Mouse (Mus musculus): Measurements from ENCODE around the gene Vps54. TPM values are rescaled to one million over a fixed set of nuclear protein-coding genes. Genes with fewer than 3 reads are reported as not detected.
"Not testable (repeated sequence)": the region's sequence is repeated elsewhere in the genome, so short reads cannot be mapped to it uniquely, and the experiment has no call there.

Vps54 gene
- polyA plus RNA-seq, 1 experiment from 2014 or later: 16.6 TPM

DNA sequence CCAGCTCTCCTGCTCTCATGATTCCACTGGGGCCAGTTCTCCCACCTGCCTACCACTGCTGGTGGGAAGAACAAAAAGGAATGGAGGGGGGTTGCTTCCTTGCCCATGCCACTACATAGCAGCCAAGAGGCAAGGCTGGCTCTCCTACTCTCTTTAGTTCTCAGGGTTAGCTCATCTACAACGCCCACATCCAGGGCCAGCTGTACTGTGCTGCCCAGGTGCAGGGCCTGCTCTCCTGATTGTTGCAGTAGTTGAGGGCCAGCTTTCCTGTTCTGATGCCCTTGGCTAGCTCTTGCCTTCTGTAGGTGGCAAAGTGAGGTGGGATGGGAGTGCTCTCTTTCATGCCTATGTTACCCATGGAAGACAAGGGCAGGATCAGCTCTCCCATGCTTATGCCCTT lies 8.9 kb downstream of the Vps54 start:
- Histone ChIP-seq H3K27ac (no peak overlapping the region), H3K4me1 (no peaks in the 10 kb centered on the region)

DNA sequence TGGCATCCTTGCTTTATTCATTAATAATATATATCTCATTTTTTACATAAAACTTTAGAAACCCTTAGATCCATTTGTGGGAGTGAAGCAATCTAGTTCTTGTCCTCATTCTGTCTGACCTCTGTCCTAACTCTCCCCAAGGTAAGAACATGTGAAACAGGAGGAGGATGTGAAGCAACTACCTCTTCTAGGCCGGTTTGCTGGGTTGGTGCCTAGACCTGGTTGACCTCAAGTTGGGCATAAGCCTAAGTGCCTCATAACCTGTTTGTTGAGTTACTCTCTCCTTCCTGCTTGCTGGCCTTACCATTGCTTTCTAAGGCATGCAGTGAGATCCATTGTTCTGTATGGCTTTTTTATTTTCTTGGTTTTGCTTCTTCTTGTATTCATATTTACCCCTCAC lies 11.3 kb downstream of the Vps54 start:
- Histone ChIP-seq H3K27me3 (replicated peaks) (no peaks in the 10 kb centered on the region), H3K4me2 (replicated peaks) (no peak overlapping the region), H3K9ac (no peak overlapping the region), H3K27ac (no peak overlapping the region), H3K9me3 (no peaks in the 10 kb centered on the region), H3K36me3 (peaks cover 5% of the 10 kb centered on the region; the same call in 1 of the 2 replicates), H3K4me3 (no peak overlapping the region), H3K4me1 (no peaks in the 10 kb centered on the region)
- ATAC-seq (ENCODE audit: low FRiP score, low read depth): no peak
- WGBS: 91% methylated on average over 1 of the region's 1 CpGs

More for the DNA sequence above, 8.9 kb downstream of the Vps54 start:
- 81% methylated on average over 1 of the region's 1 CpGs for WGBS
- H3K36me3 ChIP-seq: peaks cover 5% of the 10 kb centered on the region; the same call in 1 of the 2 replicates
- ATAC-seq (ENCODE audit: low FRiP score, low read depth): no peak
- H3K4me3 ChIP-seq: no peak overlapping the region
- H3K9ac ChIP-seq: no peak overlapping the region
- no peaks in the 10 kb centered on the region for H3K9me3 ChIP-seq
- no peak overlapping the region for H3K4me2 ChIP-seq (replicated peaks)
- H3K27me3 ChIP-seq (replicated peaks): no peaks in the 10 kb centered on the region

DNA sequence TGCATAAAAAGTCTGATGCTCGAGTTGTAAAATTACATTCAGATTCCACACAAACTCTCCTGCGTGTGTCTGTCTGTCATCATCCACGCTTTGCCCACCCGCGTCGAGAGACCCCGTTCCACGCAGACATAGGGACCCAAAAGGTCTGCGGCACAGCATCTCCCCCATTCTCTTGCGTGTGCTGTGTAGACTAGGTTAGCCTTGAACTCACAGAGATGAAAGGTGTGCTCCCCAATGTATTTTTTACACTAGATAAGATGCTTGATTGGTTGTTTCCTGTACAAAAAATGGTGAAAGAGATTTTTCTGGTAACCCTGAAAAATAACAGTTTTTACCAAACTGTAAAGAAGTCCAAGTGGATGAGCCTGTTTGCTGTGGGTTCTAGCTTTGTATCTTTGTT lies 19.5 kb downstream of the Vps54 start:
- not testable (repeated sequence) for H3K27ac ChIP-seq; H3K4me3 ChIP-seq; ATAC-seq (ENCODE audit: low FRiP score, low read depth); H3K9ac ChIP-seq; H3K36me3 ChIP-seq; H3K9me3 ChIP-seq; H3K4me1 ChIP-seq; H3K4me2 ChIP-seq (replicated peaks); H3K27me3 ChIP-seq (replicated peaks)
- 96% methylated on average over 10 of the region's 10 CpGs for WGBS

DNA sequence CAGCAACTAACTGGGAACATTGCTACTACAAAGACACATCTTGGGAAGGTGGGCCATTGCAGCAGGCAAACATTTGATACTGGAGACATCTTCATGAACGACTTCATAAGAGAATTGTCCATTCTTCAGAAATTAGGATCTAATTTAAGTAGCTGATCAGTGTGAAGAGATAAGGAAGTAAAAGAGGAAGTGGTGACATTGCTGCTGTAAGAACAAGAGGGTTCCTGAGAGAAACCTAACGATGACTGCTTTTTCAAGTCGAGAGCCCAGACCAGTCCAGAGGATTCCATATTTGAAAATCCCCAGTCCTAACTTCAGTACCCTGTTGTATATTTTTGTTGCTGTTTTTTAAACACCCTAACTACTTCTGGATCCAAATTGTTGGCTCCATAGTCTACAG lies 26.3 kb downstream of the Vps54 start:
- Histone ChIP-seq H3K4me3 (no peak overlapping the region), H3K9ac (no peak overlapping the region), H3K27me3 (replicated peaks) (no peaks in the 10 kb centered on the region), H3K4me2 (replicated peaks) (no peak overlapping the region), H3K4me1 (no peaks in the 10 kb centered on the region), H3K36me3 (peaks cover 11% of the 10 kb centered on the region; the same call in 1 of the 2 replicates), H3K27ac (no peak overlapping the region), H3K9me3 (no peaks in the 10 kb centered on the region)
- no peak for ATAC-seq (ENCODE audit: low FRiP score, low read depth)
- 91% methylated on average over 3 of the region's 3 CpGs for WGBS

DNA sequence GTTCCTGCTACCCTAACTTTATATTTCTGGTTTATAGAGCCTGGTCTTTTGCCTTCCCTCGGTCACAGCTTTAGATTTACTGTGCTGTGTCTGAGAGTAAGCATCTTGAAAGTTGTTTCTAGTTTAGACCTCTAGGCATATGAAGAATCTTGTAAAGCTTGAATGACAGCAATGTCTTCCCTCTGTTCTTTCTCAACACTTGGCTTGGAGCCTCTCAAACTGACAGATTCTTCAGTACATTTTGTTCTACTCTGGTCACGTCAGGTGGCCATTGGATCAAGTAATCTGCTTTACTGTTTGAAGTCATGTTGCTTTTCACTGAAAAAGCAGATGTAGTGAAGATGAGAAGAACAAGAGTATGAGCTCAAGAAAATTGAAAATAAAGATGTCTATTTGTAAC lies 37.1 kb downstream of the Vps54 start:
- no peaks in the 10 kb centered on the region for H3K9me3 ChIP-seq
- no peak overlapping the region for H3K9ac ChIP-seq
- H3K4me3 ChIP-seq: no peak overlapping the region
- H3K27me3 ChIP-seq (replicated peaks): no peaks in the 10 kb centered on the region
- H3K27ac ChIP-seq: no peak overlapping the region
- 90% methylated on average over 2 of the region's 2 CpGs for WGBS
- H3K36me3 ChIP-seq: peaks cover 4% of the 10 kb centered on the region
- ATAC-seq (ENCODE audit: low FRiP score, low read depth): no peak
- no peaks in the 10 kb centered on the region for H3K4me1 ChIP-seq
- no peak overlapping the region for H3K4me2 ChIP-seq (replicated peaks)

DNA sequence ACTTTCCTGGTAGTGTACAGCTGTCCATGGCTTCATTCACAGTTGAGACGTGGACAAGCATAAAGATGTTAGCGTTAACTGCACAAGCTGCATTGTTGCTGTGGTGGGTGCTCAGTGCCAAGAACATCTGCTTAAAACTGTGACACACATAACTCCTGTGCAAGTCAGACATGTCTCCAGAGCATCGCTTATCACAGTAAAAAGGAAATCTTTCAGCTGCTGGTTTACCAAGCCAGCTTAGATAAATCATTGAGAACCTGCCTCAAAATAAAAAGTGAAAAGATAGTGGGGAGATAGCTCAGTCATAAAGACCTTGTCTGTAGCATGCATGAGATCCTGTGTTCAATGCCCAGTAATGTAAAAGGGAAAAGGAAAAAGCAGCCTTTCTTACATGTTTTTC lies 47.3 kb downstream of the Vps54 start:
- WGBS: 84% methylated on average over 3 of the region's 3 CpGs
- no peaks in the 10 kb centered on the region for H3K36me3 ChIP-seq
- no peak overlapping the region for H3K4me2 ChIP-seq (replicated peaks)
- H3K27me3 ChIP-seq (replicated peaks): no peaks in the 10 kb centered on the region
- no peak for ATAC-seq (ENCODE audit: low FRiP score, low read depth)
- H3K27ac ChIP-seq: no peak overlapping the region
- H3K4me3 ChIP-seq: no peak overlapping the region
- no peaks in the 10 kb centered on the region for H3K4me1 ChIP-seq
- no peak overlapping the region for H3K9ac ChIP-seq
- H3K9me3 ChIP-seq: no peaks in the 10 kb centered on the region

DNA sequence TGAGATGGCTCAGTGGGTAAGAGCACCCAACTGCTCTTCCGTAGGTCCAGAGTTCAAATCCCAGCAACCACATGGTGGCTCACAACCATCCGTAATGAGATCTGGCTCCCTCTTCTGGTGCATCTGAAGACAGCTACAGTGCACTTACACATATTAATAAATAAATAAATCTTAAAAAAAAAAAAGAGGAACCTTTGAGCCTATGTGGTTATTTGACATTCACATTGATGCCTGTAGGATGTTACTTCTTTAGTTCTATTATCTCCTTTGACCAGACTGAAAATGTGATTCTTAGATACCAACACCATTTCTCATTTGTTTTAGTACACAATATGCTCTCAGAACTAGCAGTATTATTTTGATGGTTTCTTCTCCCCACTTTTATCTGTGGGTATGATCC lies 49.1 kb downstream of the Vps54 start:
- not testable (repeated sequence) for H3K36me3 ChIP-seq; H3K4me2 ChIP-seq (replicated peaks); H3K9me3 ChIP-seq; H3K4me3 ChIP-seq; H3K27me3 ChIP-seq (replicated peaks); ATAC-seq (ENCODE audit: low FRiP score, low read depth); H3K4me1 ChIP-seq; H3K9ac ChIP-seq; H3K27ac ChIP-seq
- 95% methylated on average over 2 of the region's 2 CpGs for WGBS

DNA sequence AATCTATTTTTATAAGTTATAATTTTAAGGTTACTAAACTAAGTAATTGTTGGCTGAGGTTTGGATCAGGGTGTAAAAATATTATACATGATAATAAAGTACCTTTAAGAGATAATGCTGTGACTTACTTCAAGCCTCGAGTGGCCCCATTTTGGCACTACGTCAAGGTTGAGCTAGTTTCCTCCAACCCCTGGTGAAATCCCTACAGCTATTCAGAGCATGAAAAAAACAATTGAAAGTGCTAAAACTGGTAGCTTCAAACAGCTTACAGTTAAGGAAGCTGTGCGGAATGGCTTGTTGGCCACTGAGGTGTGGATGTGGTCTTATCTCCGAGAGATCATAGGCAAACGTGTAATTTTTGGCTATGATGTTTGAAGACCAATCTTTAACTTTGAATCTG lies 56.4 kb downstream of the Vps54 start:
- Histone ChIP-seq H3K36me3 (peaks cover 6% of the 10 kb centered on the region), H3K4me2 (replicated peaks) (no peak overlapping the region), H3K27ac (no peak overlapping the region), H3K4me1 (no peaks in the 10 kb centered on the region), H3K27me3 (replicated peaks) (no peaks in the 10 kb centered on the region), H3K9me3 (no peaks in the 10 kb centered on the region), H3K9ac (no peak overlapping the region), H3K4me3 (no peak overlapping the region)
- ATAC-seq (ENCODE audit: low FRiP score, low read depth): no peak
- WGBS: 93% methylated on average over 5 of the region's 5 CpGs

DNA sequence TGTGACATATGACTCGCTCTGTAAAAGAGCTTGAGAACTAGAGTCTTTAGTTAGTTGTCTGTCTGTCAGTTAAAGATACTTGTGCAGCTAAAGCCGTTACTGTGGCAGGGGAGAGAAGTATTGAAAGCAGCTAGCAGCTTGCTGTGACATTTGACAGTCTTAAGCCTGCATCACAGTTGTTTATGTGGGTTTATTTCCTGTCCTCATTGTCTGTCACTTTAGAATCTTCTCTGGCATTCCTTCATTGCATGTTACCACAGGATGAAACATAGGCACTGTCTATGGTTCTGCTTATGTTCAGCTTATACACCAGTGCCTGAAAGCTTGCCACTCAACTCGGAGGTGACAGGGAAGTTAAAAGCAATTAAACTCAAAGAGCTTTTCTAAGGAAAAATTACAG lies 64.5 kb downstream of the Vps54 start:
- Histone ChIP-seq H3K4me2 (replicated peaks) (no peak overlapping the region), H3K4me3 (no peak overlapping the region), H3K9me3 (no peaks in the 10 kb centered on the region), H3K27ac (no peak overlapping the region), H3K4me1 (no peaks in the 10 kb centered on the region), H3K36me3 (peaks cover 28% of the 10 kb centered on the region), H3K9ac (no peak overlapping the region), H3K27me3 (replicated peaks) (no peaks in the 10 kb centered on the region)
- 84% methylated on average over 3 of the region's 3 CpGs for WGBS
- no peak for ATAC-seq (ENCODE audit: low FRiP score, low read depth)

DNA sequence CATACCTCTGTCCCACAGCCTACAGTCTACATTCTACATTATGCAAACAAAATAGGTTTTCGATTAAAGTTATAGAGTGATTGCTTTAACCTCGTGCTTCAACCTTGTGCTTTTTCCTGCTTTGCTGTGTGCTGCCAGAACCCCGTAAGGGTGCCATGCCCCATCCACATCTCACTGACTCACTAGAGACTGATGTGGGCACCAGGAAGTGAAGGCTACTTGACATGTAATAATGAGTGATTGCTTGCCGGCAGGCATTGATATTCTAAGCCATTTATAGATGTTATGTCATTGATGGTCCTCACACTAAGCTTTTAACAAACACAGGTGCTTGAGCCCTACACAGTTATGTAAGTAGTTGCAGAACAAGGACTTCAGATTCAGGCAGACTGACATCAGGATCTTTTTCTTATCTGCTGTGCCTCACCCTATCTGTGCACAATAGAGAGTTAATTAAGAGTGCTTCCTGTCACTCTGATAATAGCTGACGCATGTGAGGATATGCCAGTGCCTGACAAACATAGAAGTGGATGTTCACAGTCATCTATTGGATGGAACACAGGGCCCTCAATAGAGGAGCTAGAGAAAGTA lies 68.1 kb downstream of the Vps54 start:
- no peak overlapping the region for H3K4me3 ChIP-seq
- WGBS: 92% methylated on average over 5 of the region's 5 CpGs
- peaks cover 22% of the 10 kb centered on the region for H3K36me3 ChIP-seq
- no peak overlapping the region for H3K4me2 ChIP-seq (replicated peaks)
- H3K4me1 ChIP-seq: no peaks in the 10 kb centered on the region
- H3K9me3 ChIP-seq: no peaks in the 10 kb centered on the region
- H3K27ac ChIP-seq: no peak overlapping the region
- H3K27me3 ChIP-seq (replicated peaks): no peaks in the 10 kb centered on the region
- ATAC-seq (ENCODE audit: low FRiP score, low read depth): no peak
- no peak overlapping the region for H3K9ac ChIP-seq

DNA sequence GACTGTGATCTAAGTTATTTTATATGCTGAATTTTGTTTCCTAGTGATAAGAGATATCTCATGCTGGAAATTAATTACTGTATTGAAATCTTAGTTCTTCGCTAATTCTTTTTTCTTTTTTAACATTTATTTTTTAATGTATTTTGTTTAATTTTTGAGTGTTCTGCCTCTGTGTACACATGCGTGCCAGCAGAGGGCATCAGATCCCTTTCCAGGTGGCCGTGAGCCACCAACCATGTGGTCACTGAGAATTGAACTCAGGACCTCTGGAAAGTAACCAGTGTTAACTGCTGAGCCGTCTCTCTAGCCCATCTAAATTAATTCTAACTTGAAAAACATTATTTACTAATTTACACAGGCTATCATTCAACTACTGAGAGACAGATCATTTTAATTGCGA lies 69.0 kb downstream of the Vps54 start:
- WGBS: 86% methylated on average over 5 of the region's 5 CpGs
- H3K9me3 ChIP-seq: no peaks in the 10 kb centered on the region
- H3K4me3 ChIP-seq: no peak overlapping the region
- no peaks in the 10 kb centered on the region for H3K4me1 ChIP-seq
- H3K9ac ChIP-seq: no peak overlapping the region
- no peaks in the 10 kb centered on the region for H3K27me3 ChIP-seq (replicated peaks)
- H3K4me2 ChIP-seq (replicated peaks): no peak overlapping the region
- peaks cover 19% of the 10 kb centered on the region for H3K36me3 ChIP-seq
- H3K27ac ChIP-seq: no peak overlapping the region
- no peak for ATAC-seq (ENCODE audit: low FRiP score, low read depth)

DNA sequence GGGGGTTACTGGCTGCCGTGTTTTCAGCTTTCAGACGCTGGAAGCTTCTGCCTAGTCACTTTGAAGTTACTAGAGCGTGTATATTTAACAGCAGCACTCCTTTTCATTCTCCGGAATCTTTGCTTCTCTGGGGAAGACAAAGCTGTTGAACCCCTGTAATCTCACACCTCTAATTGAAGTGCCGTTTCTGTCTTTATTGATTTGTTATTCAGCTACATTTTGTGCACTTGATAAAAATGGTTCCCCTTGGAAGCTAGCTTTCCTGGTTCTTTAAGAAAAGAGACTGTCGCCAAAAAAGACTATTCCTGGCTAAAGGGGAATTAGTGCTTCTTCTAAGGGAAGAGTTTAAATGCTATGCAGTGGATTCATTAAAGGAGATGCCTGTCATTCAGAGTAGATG lies 70.4 kb downstream of the Vps54 start:
- Histone ChIP-seq H3K9ac (no peak overlapping the region), H3K27me3 (replicated peaks) (no peaks in the 10 kb centered on the region), H3K36me3 (peaks cover 22% of the 10 kb centered on the region), H3K9me3 (no peaks in the 10 kb centered on the region), H3K4me2 (replicated peaks) (no peak overlapping the region), H3K4me3 (no peak overlapping the region), H3K4me1 (no peaks in the 10 kb centered on the region), H3K27ac (no peak overlapping the region)
- no peak for ATAC-seq (ENCODE audit: low FRiP score, low read depth)
- WGBS: 59% methylated on average over 6 of the region's 6 CpGs

DNA sequence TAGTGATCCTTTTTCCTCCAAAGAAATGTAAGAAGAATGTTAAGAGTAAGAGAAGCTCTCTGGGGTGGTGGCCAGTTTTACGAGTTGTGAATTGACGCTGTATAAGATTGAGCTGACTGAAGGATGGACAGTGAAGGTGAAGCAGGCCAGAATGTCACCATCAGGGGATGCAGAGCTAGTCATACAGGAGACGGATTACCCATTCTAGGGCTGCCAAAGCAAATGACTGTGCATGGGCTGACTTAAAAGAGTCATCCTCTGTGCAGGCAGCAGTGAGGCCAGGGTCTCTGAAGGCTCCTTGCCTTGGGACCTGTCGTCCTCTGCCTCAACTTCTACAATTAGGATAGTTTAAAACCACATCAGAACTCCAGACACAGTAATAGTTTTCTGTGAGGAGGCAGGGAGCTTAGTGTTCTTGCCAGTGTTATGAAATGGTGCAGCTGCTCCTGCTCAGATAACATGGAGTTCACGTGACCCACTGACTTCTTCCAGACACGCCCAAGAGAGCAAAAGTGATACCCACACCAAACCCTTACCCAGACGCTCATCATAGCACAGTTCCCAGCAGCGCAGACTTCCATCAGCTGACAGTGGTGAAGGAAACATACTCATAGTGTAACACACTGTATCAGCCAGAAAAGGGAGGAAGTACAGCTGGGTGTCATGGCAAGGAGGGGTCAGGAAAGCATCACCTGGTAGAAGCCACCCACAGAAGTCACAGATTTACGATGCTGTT lies 75.0 kb downstream of the Vps54 start:
- H3K4me3 ChIP-seq: no peak overlapping the region
- no peak for ATAC-seq (ENCODE audit: low FRiP score, low read depth)
- no peak overlapping the region for H3K4me2 ChIP-seq (replicated peaks)
- no peak overlapping the region for H3K9ac ChIP-seq
- 90% methylated on average over 9 of the region's 9 CpGs for WGBS
- no peaks in the 10 kb centered on the region for H3K4me1 ChIP-seq
- H3K27me3 ChIP-seq (replicated peaks): no peaks in the 10 kb centered on the region
- H3K9me3 ChIP-seq: no peaks in the 10 kb centered on the region
- peaks cover 16% of the 10 kb centered on the region for H3K36me3 ChIP-seq
- H3K27ac ChIP-seq: no peak overlapping the region
